In genomic region chr6:17087485-17087884, GRCm38 (mm10) we compare ENCODE assay signal across 10 mouse cellular contexts. TPM values are rescaled to one million over a fixed set of nuclear protein-coding genes. Genes with fewer than 3 reads are reported as not detected.
A peak's percentile ranks its signal among the peaks of the same experiment; 100 is the strongest.
DNase-seq lines count a peak whose midpoint lies in the region; ATAC-seq lines count a peak whose summit lies in the region.
"Had no signal": no experiment of that assay in that cellular context is flagged by ENCODE, and none has a peak within 500 bp of the region (broad histone marks: within the 10 kb centered on the region; RNA-seq: fewer than 3 reads in every experiment).

No protein-coding gene starts in this region.

- H3K4me1 ChIP-seq in intestine, embryonic 14.5 days (replicated peaks; ENCODE audit: control insufficient read depth, insufficient read depth, low read length), result peaks cover 5% of the 10 kb centered on the region; the same call in 1 of the 2 replicates
- H3K4me1 ChIP-seq in intestine, embryonic 15.5 days (replicated peaks), result no peaks in the 10 kb centered on the region
- H3K4me1 ChIP-seq: midbrain, embryonic 12.5 days had no signal

- no peak for ATAC-seq in intestine, embryonic 14.5 days (replicated peaks; ENCODE audit: low FRiP score, low TSS enrichment, low read depth)
- no peak; the same call in 1 of the 2 replicates for ATAC-seq in intestine, embryonic 15.5 days

- peaks cover 10% of the 10 kb centered on the region; the same call in 1 of the 2 replicates for H3K36me3 ChIP-seq in intestine, embryonic 14.5 days (ENCODE audit: control insufficient read depth, insufficient read depth, low read length)
- H3K36me3 ChIP-seq in intestine, embryonic 15.5 days, result no peaks in the 10 kb centered on the region
- H3K36me3 ChIP-seq: midbrain, embryonic 12.5 days had no signal

- H3K4me3 ChIP-seq in intestine, embryonic 14.5 days (ENCODE audit: low read depth, low read length), result no peak overlapping the region
- H3K4me3 ChIP-seq in intestine, embryonic 15.5 days (replicated peaks), result no peak overlapping the region
- H3K4me3 ChIP-seq: embryonic facial prominence, embryonic 13.5 days; midbrain, embryonic 12.5 days had no signal

- H3K27ac ChIP-seq in intestine, embryonic 14.5 days (ENCODE audit: low read depth), result no peak overlapping the region
- no peak overlapping the region for H3K27ac ChIP-seq in intestine, embryonic 15.5 days
- H3K27ac ChIP-seq: embryonic facial prominence, embryonic 13.5 days; midbrain, embryonic 12.5 days had no signal

- 71% methylated on average over 6 of the region's 6 CpGs for WGBS in intestine, embryonic 14.5 days
- 69% methylated on average over 6 of the region's 6 CpGs for WGBS in intestine, embryonic 15.5 days

- no peak overlapping the region for H3K4me2 ChIP-seq in intestine, embryonic 14.5 days (ENCODE audit: low read length)
- H3K4me2 ChIP-seq in intestine, embryonic 15.5 days (replicated peaks), result no peak overlapping the region
- H3K4me2 ChIP-seq: embryonic facial prominence, embryonic 13.5 days; midbrain, embryonic 12.5 days had no signal

- H3K9me3 ChIP-seq in intestine, embryonic 14.5 days (ENCODE audit: control insufficient read depth, low read length), result no peaks in the 10 kb centered on the region
- no peaks in the 10 kb centered on the region for H3K9me3 ChIP-seq in intestine, embryonic 15.5 days
- H3K9me3 ChIP-seq: embryonic facial prominence, embryonic 13.5 days; midbrain, embryonic 12.5 days had no signal

- peak; percentile 94 for DNase-seq in intestine, embryonic 14.5 days (ENCODE audit: low spot score)
- peak; percentile 84 to 85 for DNase-seq in adrenal gland, postnatal 36 days
- peak; percentile 62 to 73 for DNase-seq in frontal cortex, postnatal 25 days (ENCODE audit: low spot score in 2 of 2)
- DNase-seq in kidney, postnatal 25 days, result peak; percentile 75 to 91
- DNase-seq in lung, adult 18-20 months, result peak; percentile 63 to 68
- DNase-seq in right cerebral cortex, adult 2 months (ENCODE audit: low spot score in 2 of 2), result peak; percentile 79 to 86
- DNase-seq in urinary bladder, adult 2 months (ENCODE audit: low spot score), result peak; percentile 64

- no peak overlapping the region for H3K9ac ChIP-seq in intestine, embryonic 14.5 days (ENCODE audit: low read length)
- no peak overlapping the region for H3K9ac ChIP-seq in intestine, embryonic 15.5 days
- H3K9ac ChIP-seq: embryonic facial prominence, embryonic 13.5 days; midbrain, embryonic 12.5 days had no signal

- no peaks in the 10 kb centered on the region for H3K27me3 ChIP-seq in intestine, embryonic 14.5 days (replicated peaks; ENCODE audit: control insufficient read depth, insufficient read depth, low read length)
- H3K27me3 ChIP-seq in intestine, embryonic 15.5 days (replicated peaks), result no peaks in the 10 kb centered on the region
- H3K27me3 ChIP-seq: embryonic facial prominence, embryonic 13.5 days; midbrain, embryonic 12.5 days had no signal

RNA-seq across cellular contexts. Expression of gene Tes, which starts 22.5 kb away (rescaled TPM):
- polyA plus RNA-seq in intestine, embryonic 14.5 days (2014; fragmentation: Nextera tagmentation; extraction: Ambion mirVana), result 114 and 132 TPM in 2 replicates
- 94.3 and 98.5 TPM in 2 replicates for polyA plus RNA-seq in intestine, embryonic 15.5 days (2015; fragmentation: Nextera tagmentation; extraction: Ambion mirVana)
- 10 to 100 TPM in 1 of 2 experiments, 1 to 10 TPM in 1; 8.7 to 12.3 TPM for total RNA-seq in adrenal gland, postnatal 36 days (2021)
- polyA plus RNA-seq in urinary bladder, adult 2 months (2012; rRNA removed), result 104 and 117 TPM in 2 replicates
